Mouse (Mus musculus) B cell, adult 2 months (primary cell): ENCODE data around the gene Krtap2-4.
"Not testable (repeated sequence)": the region's sequence is repeated elsewhere in the genome, so short reads cannot be mapped to it uniquely, and the experiment has no call there.

Experiments
- DNase-seq, 2 experiments: peaks; one replicate each; pipeline ENCODE4 v3.0.0; 2022

Krtap2-4 gene

GRCm38 (mm10) chr11:99614796-99615363, at the start of gene Krtap2-4:
Gene Krtap2-4, minus strand, starts transcription at chr11:99614846.
- DNase-seq: no peak

GRCm38 (mm10) chr11:99662802-99663201, 48.2 kb upstream of the Krtap2-4 start:
- DNase-seq: no peak

GRCm38 (mm10) chr11:99659256-99659655, 44.6 kb upstream of the Krtap2-4 start:
- DNase-seq: no peak

GRCm38 (mm10) chr11:99658467-99659010, 43.9 kb upstream of the Krtap2-4 start, which contains the start of gene Gm11563:
Gene Gm11563, minus strand, starts transcription at chr11:99658960.
- DNase-seq: not testable (repeated sequence)

- DNase-seq: no peak
Observed at GRCm38 (mm10) chr11:99657051-99657450, 42.4 kb upstream of the Krtap2-4 start.

- DNase-seq: no peak
Observed at GRCm38 (mm10) chr11:99650136-99650535, 35.5 kb upstream of the Krtap2-4 start, which contains the start of gene Gm11555. Gene Gm11555, minus strand, starts transcription at chr11:99650236.

- no peak for DNase-seq
Observed at GRCm38 (mm10) chr11:99646444-99646843, 31.8 kb upstream of the Krtap2-4 start.

GRCm38 (mm10) chr11:99644351-99644750, 29.7 kb upstream of the Krtap2-4 start:
- DNase-seq: no peak

- DNase-seq: not testable (repeated sequence)
Observed at GRCm38 (mm10) chr11:99643635-99644139, 29.0 kb upstream of the Krtap2-4 start, which contains the start of gene Krtap4-7. Gene Krtap4-7, minus strand, starts transcription at chr11:99644089.

- DNase-seq: no peak
Observed at GRCm38 (mm10) chr11:99640926-99641325, 26.3 kb upstream of the Krtap2-4 start.

- no peak for DNase-seq
Observed at GRCm38 (mm10) chr11:99637086-99637485, 22.4 kb upstream of the Krtap2-4 start.

GRCm38 (mm10) chr11:99634653-99635134, 20.0 kb upstream of the Krtap2-4 start, which contains the start of gene Krtap4-2:
Gene Krtap4-2, minus strand, starts transcription at chr11:99635084.
- no peak for DNase-seq

- DNase-seq: no peak
Observed at GRCm38 (mm10) chr11:99633293-99633692, 18.6 kb upstream of the Krtap2-4 start.

GRCm38 (mm10) chr11:99630890-99631289, 16.2 kb upstream of the Krtap2-4 start:
- no peak for DNase-seq

GRCm38 (mm10) chr11:99628138-99628537, 13.5 kb upstream of the Krtap2-4 start, which contains the start of gene Krtap4-1:
Gene Krtap4-1, minus strand, starts transcription at chr11:99628238.
- no peak for DNase-seq

GRCm38 (mm10) chr11:99620335-99620734, 5.7 kb upstream of the Krtap2-4 start, which contains the start of gene Gm11562:
Gene Gm11562, minus strand, starts transcription at chr11:99620435.
- no peak for DNase-seq

GRCm38 (mm10) chr11:99610089-99610488, 4.6 kb downstream of the Krtap2-4 start, which contains the start of gene Gm11937:
Gene Gm11937, minus strand, starts transcription at chr11:99610189.
- not testable (repeated sequence) for DNase-seq

- DNase-seq: no peak
Observed at GRCm38 (mm10) chr11:99609126-99609525, 5.5 kb downstream of the Krtap2-4 start.

GRCm38 (mm10) chr11:99603208-99603607, 11.4 kb downstream of the Krtap2-4 start, which contains the start of gene Gm11938:
Gene Gm11938, minus strand, starts transcription at chr11:99603308.
- not testable (repeated sequence) for DNase-seq

GRCm38 (mm10) chr11:99597742-99598141, 16.9 kb downstream of the Krtap2-4 start, which contains the start of gene Krtap9-3:
Gene Krtap9-3, minus strand, starts transcription at chr11:99598105.
- not testable (repeated sequence) for DNase-seq

- DNase-seq: no peak
Observed at GRCm38 (mm10) chr11:99590981-99591380, 23.7 kb downstream of the Krtap2-4 start, which contains the start of gene Krtap1-3. Gene Krtap1-3, minus strand, starts transcription at chr11:99591339.

- no peak for DNase-seq
Observed at GRCm38 (mm10) chr11:99585096-99585495, 29.6 kb downstream of the Krtap2-4 start.

- no peak for DNase-seq
Observed at GRCm38 (mm10) chr11:99583245-99583704, 31.4 kb downstream of the Krtap2-4 start, which contains the start of gene Krtap1-4. Gene Krtap1-4, minus strand, starts transcription at chr11:99583654.
